Mouse (Mus musculus) spleen, postnatal 10 days (tissue): ENCODE results near the gene Mansc4.

Experiments used
- DNase-seq, 2 experiments: peaks; one replicate each; pipeline ENCODE4 v3.0.0; 2021 to 2022; ENCODE audit warnings: low spot score in 2 of 2

Gene Mansc4

DNA sequence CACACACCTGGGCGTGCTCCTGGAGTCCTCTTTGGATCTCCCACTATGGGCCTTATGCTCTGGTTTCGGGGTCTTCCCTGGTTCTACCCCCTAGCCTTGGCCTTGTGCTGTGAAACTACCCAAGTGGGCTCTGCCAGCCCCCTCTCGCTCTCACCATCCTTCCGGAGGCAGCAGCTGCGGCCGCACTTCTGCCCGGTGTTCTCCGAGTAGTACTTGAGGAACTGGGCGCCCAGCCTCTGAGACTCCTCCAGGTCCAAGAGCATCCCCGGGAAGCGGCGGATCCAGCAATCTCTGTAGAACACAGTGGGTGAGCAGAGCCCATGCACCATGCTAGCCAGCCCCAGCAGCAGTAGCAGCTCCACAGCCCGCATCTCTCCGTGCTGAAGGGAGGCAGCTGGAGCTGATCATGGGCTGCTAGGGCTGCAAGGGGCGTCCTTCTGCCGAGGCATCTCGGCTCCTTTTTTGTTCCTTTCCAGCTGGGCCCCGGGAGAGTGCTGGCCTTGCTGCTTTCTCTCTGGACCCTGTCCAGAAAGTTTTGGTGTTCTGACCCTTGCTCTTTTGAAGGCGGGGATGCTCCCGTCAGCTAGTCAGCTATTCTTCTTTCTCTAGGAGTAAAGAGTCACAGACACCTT lies at the start of gene Mansc4:
Mansc4 (minus strand) TSS at position 439 of the 632 bp plus-strand sequence.
- DNase-seq = no peak

DNA sequence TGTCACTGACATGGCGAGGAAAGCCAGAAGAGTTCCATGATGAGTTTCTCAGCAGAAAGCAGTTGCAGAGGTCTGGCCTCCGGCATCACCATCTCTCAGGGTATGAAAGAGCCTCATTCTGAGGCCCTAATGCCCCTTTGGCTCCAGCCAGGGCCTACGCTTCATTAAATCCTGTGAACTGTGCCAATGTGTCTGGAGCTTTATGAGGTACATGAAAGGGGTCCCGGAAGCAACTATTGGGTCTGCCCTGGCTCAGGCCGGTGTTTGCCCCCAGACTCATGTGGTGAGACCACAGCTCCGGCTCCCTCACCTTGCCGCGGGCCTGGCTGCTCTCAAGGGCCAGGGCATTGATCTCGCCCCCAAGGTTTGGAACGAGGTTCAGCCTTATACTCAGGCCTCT lies 40.4 kb upstream of the Mansc4 start:
- DNase-seq = no peak

DNA sequence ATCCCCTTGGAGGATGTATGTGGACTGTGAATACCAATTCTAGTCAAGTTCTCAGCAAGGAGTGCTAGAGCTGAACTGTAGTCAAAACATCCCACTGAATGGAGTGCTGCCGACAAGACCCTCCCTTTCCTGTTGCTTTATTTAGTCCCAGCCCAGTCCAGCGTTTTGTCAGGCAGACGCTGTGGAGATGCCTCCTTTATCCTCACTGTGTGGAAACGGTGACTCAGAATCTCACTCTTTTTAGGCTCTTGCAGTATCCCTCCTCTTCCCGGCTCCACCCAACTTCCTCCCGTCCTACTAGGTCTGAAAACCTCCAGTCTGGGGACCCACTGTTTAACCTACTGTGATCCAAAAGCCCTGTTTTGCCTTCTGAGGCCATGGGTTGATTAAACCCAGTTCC lies 34.5 kb upstream of the Mansc4 start:
- no peak for DNase-seq

DNA sequence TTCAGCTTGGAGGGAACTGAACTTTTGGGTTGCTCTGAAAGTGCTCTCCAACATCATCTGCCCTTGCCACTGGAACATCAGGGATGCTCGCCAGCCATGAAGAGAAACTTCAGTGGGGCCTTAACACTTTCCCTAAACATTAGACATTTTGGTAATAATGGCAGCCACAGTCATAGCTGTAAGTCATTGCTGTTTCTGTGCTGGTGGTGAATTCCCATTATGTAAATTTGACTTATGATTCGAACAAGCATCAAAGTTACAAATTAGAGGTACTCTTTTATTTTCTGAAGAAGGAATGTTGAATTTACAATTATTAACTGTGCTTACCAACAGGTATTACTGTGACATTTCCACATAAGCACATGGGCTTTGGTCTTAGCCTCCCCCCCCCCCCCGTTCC lies 31.4 kb upstream of the Mansc4 start:
- no peak for DNase-seq

DNA sequence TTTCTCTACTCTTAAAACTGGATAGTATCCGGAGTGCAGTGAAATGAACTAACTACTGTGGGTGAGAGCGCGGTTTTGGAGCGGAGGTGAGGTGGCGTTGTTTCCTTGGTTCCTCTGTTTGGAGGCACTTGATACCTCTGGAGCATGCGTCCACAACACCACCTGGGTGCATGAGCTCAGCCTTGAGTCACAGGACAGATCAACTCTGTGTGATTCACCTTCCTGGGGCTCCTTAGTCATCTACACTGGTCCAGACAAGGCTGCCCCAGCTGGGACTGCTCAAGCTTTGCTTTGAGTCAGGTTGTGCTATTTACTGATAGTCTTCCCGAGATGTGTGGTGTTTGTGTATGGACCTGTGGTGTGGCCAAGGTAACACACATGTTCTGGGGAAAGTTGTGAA lies 30.9 kb upstream of the Mansc4 start:
- DNase-seq = no peak

DNA sequence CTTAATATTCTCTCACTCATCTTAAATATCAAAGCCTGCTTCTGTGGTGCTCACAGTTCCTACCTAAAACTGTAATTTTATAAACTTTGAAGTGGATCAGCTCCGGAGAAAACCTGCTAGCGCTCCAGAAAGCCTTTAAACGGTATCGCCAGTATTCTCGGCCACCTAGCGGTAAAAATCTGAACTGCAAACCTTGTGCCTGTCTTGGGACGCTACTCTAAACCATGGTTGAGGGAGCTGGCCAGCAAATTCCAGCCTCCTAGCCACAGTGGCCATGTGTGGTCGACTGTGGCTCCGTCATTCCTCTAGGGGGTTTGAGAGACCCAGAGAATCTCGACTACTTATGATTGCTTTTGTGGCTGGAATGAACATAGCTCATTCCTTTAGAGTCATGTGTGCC lies 29.7 kb upstream of the Mansc4 start:
- DNase-seq = peak; percentile 67 to 84

DNA sequence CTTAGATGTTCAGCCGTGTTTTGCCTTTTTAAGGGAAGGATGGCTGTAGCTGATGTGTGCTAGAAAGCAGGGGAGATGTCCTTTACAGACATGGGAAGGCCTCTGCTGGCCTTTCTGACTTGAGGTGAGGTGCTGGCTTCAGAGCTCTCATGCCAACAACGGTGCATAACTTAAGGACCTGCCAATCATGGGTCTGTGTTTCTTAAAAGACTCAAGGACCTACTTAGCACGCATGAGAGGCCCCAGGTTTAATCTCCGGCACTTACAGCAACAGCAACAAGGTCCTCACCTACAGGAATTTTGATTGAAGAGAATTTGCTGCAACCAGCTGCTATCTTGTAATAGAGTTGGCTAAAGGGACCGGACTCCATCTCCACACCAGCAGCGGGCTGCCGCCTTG lies 22.5 kb upstream of the Mansc4 start:
- no peak for DNase-seq

DNA sequence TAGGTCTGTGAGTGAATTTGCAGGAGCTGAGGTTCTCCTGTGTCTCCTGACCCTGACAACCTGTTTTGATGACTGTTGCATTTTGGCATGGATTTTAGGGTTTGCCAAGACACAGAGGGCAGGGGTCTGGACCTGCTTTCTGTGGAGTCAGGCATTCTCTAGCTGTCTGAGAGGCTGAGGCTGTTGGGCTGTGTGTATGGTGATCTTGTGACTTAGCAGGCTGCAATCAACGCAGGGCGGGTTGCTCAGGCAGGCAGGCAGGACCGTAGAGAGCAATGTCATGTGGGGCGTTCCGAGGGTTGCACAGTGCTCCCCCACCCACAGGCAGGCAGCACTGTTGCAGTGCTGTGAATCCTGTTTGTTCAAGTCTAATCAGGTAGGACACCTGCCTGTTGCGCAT lies 19.9 kb upstream of the Mansc4 start:
- DNase-seq = no peak

DNA sequence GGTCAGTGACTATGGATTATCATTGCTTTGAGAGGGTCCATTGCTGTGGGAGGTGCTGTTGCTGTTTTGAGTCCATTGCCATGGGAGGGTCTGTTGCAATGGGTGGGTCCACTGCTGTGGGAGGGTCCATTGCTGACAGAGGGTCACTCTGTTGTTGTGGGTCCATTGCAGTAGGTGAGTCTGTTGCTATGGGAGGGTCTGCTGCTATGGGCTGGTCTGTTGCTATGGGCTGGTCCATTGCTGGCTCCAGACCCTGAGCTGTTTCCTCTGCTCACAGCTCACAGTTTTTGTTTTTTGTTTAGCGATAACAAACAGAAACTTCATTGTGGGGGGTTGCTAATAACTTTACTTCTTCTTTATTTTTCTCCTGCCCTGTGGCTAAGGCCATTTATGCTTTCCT lies 18.7 kb upstream of the Mansc4 start:
- DNase-seq = no peak

DNA sequence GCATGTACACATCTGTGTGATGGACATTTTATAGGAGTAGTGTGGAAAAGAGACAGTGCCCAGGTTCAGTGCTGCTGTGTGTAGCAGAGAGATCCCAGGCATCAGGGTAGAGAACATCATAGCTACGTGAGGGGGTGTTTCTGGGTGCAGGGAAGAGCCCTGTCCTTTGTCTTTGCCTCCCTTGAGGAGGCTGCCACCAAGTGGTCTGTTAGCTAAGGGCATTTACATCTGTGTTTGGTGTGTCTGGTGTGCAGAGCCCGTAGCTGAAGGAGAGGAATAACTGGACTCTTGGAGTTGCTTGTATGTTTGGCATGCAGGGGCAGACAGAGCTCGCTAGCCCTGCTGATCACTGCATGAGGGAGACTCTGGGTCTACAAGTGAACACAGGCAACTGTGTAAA lies 15.5 kb upstream of the Mansc4 start:
- no peak for DNase-seq

DNA sequence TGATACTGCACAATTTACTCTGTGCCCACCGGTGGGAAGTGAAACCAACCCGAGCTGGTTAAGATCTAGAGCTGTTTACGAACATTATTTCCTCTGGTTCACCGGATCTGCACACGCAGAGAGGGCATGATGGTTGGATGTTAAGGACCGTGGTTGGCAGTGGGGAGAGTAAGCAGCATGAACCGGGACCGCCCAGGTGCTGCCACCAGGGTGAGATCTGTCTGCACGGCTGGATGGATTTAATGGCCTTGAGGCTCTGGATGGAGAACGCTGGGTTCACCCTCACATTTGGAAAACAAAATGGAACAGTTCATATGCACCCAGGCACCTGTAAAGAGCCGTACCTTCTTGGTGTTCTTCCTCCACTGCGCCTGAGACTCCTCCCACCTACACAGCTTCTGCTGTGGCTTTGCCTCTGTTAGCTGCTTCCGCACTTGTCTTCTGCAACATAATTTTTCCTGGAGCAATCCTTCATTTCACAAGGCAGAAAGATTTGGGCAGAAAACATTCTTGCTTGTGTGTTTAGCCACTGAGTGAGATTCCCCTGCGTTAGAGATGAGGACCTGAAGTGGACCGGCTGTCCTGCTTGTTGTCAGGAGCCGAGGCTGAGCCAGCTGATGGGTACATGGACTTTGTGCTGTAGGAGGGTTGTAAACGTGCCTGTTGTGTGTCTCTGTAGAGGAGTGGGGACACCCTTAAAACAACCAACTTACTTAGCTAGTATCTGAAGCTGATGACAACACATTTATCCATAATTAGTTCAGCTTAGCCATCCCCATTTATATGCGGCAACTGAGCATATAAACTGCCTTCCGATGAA lies 12.8 kb upstream of the Mansc4 start:
- peak; percentile 14 to 53 for DNase-seq

DNA sequence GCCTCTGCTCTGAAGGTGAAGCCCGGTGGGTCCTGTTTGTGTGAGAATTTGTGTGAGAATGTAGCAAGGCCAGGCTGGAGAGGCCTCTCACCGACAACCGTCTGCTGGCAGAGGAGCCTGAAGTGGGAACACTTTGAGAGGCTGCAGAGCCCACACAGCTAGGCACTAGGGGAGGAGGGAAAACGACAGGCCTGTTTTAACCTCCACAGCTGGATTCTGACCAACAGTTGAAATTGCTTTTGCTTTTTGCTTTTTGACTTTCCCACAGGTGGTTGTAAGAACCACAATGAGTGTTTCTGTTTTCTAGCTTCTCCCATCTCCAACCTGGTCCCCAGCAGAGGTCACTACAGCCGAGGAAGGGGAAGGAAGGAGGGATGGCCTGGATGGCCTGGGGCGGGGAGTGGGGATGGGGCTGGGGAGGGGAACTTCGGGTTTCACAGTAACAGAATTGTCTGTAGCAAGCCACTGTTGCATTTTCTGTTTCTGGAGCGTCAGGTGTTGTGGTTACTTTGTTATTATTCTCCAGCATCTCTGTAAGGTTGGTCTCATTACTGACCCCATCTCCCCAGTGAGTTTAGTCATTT lies 10.6 kb upstream of the Mansc4 start:
- DNase-seq = peak in 1 of 2 experiments; percentile 13

DNA sequence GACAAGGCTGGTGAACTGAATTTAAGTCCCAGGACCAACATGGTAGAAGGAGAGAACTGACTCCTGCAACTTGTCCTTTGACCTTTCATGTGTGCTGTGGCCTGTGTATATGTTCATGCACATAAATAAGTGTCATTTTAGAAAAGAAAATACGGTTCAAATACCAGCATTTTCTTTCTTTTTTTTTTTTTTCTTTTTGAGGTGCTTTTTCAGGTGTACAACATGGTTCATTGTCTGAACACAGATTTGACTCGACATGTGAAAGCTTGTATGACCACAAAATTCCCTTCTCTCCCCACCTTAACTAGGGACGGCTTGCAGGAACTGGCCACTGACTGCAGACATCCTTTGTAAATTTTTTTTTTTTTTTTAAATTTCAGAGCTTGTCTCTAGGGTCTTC lies 10.1 kb upstream of the Mansc4 start:
- no peak for DNase-seq

DNA sequence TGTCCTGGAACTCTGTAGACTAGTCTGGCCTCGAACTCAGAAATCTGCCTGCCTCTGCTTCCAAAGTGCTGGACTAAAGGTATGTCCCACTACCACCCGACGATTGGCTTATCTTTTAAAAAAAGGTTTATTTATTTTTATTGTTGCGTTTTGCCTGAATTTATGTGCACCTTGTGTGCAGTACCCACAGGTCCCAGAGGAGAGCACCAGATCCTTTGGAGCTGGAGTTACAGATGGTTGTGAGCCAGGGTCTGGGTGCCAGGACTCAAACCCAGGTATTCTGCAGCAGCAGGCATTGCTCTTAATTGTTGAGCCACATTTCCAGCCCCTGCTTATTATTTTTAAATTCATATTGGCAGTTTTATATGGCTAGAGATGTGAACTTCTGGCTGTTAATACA lies 9.3 kb upstream of the Mansc4 start:
- no peak for DNase-seq

DNA sequence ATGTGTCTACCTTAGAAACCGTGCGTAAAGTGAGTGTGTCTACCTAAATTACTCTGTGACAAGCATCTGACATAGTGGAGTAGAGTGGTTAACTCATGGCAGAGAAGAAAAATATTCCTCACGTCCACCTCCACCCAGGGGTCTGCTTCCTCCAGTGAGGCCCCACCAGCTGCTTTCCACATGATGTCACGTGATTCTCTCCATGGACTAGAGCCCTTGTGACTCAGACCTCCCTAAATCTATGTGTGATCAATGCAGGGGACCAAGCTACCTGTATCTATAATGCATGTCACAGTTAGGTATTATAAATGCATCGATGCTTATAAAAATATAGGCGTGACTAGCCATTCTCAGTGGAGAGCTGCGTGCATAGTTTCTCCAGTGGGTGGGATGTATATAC lies 7.9 kb upstream of the Mansc4 start:
- no peak for DNase-seq

DNA sequence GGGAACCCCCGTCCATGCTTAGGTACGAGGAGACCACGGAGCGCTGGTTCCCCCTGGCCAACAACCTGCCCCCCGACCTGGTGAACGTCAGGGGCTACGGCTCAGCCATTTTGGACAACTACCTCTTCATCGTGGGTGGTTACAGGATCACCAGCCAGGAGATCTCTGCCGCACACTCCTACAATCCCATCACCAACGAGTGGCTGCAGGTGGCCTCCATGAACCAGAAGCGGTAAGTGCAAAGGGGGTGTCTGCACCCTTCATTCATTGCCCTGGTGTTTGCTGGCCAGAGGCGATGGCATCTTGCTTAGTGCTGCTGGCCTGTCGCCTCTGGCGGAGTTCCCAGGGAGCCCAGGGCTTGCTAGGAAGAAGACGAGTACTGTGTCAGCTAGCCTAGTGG lies 5.3 kb upstream of the Mansc4 start:
- peak in 1 of 2 experiments; percentile 36 for DNase-seq

DNA sequence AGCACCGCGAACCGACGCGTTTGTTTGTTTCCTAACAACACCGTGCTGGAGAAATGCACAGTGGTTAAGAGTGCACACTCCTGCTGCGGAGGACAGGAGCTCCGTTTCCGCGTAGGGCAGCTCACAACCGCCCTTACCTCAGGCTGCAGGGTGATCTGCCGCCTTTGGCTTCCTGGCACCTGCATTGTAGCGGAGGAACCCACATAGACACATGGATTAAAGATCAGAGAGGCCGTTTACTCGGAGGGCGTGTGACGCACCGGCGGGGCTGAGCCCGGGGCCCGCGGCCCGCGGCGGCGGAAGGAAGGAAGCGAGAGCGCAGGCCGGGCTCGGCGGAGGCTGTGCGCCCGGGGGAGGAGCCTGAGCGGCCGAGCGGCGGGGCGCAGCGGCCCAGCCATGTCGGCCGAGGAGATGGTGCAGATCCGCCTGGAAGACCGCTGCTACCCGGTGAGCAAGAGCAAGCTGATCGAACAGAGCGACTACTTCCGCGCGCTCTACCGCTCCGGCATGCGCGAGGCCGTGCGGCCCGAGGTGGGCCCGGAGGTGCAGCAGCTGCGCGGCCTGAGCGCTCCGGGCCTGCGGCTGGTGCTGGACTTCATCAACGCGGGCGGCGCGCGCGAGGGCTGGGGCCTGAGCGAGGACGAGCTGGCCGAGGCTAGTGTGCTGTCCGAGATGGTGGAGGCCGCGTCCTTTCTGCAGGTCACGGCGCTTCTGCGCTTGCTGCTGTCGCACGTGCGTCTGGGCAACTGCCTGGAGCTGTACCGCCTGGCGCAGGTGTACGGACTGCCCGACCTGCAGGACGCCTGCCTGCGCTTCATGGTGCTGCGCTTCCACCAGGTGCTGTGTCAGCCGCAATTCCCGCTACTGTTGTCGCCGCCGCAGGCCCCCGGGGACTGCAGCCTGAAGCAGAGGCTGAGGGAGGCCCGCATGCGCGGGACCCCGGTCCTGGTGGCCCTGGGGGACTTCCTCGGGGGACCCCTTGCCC lies 4.6 kb upstream of the Mansc4 start, which contains the start of gene Klhl42:
Klhl42 (plus strand) TSS at position 244 of the 985 bp plus-strand sequence.
- peak; percentile 63 to 77 for DNase-seq

DNA sequence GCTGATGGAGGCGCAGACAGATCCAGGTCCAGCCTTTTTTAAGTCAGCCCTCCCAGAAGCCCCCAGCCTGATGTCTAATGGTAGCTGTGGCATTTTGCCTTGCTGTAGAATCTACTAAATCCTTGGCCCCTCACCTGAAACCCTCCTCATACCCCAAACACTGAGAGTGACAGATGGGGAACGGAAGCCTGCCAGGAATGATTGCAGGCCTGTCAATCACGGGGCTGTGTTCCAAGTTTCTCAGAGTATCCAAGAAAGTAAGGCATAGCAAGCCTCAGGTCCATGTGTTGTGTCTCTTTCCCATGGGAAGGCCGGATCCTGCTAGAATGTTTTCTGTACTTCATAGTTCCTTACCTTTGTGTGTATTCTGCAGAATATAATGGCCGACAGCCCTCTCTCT lies 3.4 kb upstream of the Mansc4 start:
- no peak for DNase-seq

DNA sequence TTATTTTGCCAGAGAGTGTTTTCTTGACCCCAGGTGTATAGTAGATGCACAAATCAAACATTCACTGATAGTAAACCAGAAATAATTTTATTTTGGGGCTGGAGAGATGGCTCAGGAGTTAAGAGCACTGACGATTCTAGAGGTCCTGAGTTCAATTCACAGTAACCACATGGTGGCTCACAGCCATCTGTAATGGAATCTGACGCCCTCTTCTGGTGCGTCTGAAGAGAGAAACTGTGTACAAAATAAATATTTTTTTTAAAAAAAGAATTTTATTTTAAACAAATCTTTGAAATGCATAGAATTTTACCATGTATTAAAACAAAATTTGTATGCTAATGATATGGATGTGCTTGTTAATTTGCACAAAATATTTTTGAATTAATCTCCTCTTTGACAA lies 1.7 kb upstream of the Mansc4 start:
- DNase-seq = no peak

DNA sequence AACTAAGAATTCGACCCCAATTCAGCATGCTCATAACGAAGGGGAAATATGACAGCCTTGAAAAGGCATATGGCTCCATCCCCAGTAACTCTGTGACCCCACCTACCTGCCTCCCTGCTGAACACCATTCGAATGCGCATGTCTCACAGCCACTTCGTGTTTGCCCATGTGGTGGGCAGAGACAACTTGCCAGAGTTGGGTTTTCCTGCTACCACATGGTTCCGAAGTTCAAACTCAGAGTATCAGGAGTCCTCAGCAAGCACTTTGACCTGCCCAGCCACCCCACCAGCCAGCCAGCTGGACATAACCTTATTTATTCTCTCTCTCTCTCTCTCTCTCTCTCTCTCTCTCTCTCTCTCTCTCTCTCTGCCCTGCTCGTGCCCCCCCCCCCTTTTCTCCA lies 904 bp upstream of the Mansc4 start:
- DNase-seq = no peak

DNA sequence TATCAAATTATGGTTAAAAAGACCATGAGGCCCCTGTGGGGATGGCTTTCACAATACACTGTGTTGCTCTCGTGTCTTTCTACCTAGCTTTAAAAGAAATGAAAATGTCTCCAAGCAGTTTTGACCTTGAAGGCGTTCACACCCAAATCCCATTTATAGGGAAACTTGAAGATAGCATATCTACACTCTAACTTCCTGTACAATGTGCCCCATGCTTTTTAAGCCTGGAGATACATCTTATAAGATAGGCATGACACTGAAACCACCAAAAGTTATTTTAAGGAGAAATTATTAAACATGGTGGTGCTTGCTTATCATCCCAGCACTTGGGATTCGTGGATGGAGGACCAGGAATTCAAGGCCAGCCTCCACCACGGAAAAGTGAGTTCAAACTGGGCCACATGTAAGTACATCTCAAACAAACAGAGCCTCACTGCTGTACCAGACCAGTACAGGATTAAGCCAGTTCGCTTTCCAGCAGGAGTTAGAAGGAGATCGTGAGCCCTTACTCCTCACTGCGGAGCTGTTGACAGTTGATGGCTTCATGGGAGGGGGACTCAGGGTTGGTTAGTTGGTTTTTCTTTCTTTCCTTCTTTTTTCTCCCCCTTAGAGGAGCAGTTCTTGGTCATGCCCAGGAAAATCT lies 1.3 kb downstream of the Mansc4 start:
- DNase-seq = no peak
